Mouse (Mus musculus): ENCODE data around the gene Trmt10c. TPM values are rescaled to one million over a fixed set of nuclear protein-coding genes. Genes with fewer than 3 reads are reported as not detected.

Gene Trmt10c
- polyA plus RNA-seq, 1 experiment from 2014 or later: 33.9 TPM

Small RNA genes within 50 kb of the gene (microRNA-seq; reads per million reads assigned to microRNA genes)
- not detected for gene Gm24047

Other genes with a start within 250 kb of the Trmt10c start
- gene Nfkbiz, start 198.9 kb downstream of the Trmt10c start, polyA plus RNA-seq (2016; fragmentation: Nextera tagmentation; extraction: Ambion mirVana): 1.4 and 1.8 TPM in 2 replicates
- 1.1 and 1.3 TPM in 2 replicates for gene Nxpe3, start 142.5 kb downstream of the Trmt10c start, polyA plus RNA-seq (2016; fragmentation: Nextera tagmentation; extraction: Ambion mirVana)
- gene Cep97, start 103.0 kb downstream of the Trmt10c start, polyA plus RNA-seq (2016; fragmentation: Nextera tagmentation; extraction: Ambion mirVana): 17.4 and 18.3 TPM in 2 replicates
- gene Rpl24, start 71.5 kb downstream of the Trmt10c start, polyA plus RNA-seq (2016; fragmentation: Nextera tagmentation; extraction: Ambion mirVana): 761 and 771 TPM in 2 replicates
- 16.5 and 18.2 TPM in 2 replicates for gene Zbtb11, start 63.9 kb downstream of the Trmt10c start, polyA plus RNA-seq (2016; fragmentation: Nextera tagmentation; extraction: Ambion mirVana)
- 330 and 358 TPM in 2 replicates for gene Pcnp, start 8.1 kb downstream of the Trmt10c start, polyA plus RNA-seq (2016; fragmentation: Nextera tagmentation; extraction: Ambion mirVana)
- gene Senp7, start 10.5 kb upstream of the Trmt10c start, polyA plus RNA-seq (2016; fragmentation: Nextera tagmentation; extraction: Ambion mirVana): 28.7 and 29.2 TPM in 2 replicates
- gene Impg2, start 166.5 kb upstream of the Trmt10c start, polyA plus RNA-seq (2016; fragmentation: Nextera tagmentation; extraction: Ambion mirVana): 0.05 and 0.15 TPM in 2 replicates